Mouse (Mus musculus) right cerebral cortex, postnatal 36 days (tissue): ENCODE measurements around the gene Gpr155.

ENCODE experiments used
- DNase-seq, 2 experiments: peaks; one replicate each; pipeline ENCODE4 v3.0.0; 2022; ENCODE audit warnings: low spot score in 2 of 2, mixed read lengths in 1 of 2

The Gpr155 gene

DNA sequence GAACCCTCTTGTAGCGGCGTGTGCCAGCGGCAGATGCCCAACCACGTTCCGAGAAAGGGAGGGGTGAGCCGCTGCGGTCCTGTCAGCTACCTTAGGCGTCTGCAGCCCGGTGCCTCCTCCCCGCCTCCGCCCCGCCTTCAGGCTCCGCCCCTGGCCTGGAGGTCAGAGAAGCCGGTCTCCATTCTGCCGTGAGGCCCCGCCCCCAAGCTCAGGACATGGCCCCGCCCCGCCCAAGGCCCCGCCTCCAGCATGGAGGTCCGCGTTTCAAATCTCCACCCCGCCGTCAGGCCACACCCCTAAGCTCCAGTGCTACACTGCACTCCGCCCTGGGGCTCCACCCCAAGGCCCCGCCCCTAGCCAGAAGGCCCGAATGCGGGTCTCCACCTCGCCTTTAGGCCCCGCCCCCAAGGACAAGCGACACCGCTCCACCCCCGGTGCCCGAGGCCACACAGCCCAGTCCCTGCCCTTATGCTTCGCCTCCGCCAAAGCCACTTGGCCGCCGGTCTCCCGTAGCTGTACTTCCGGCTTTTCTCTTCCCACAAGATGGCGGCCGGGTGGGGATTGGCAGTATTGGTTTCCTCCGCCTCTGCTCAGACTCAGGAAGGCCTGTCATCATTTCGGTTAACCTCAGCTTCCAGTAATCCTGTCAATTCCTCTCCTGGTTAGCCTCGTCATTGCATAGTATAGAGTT, at the start of gene Gpr155:
TSS of gene Gpr155 (minus strand) at position 217 of the 691 bp plus-strand sequence.
- DNase-seq, result peak; percentile 98

DNA sequence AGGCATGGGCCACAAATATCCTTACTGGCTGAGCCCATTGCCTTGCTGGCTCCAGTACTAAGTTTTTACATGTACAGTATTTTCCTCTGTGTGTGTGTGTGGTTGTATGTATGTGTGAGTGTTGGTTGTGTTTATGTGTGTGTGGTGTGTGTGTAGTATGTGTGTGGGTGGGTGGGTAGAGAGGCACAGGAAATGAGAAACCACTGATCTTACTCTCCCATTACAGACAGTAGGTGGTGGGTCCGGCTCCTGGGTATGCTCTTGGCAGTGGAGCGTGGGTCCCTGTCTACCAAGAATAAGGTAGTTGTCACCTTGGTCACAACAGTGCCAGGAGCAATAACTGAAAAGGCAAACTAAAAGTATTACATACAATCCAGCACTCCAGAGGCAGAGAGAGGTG, 49.5 kb upstream of the Gpr155 start:
- no peak for DNase-seq

DNA sequence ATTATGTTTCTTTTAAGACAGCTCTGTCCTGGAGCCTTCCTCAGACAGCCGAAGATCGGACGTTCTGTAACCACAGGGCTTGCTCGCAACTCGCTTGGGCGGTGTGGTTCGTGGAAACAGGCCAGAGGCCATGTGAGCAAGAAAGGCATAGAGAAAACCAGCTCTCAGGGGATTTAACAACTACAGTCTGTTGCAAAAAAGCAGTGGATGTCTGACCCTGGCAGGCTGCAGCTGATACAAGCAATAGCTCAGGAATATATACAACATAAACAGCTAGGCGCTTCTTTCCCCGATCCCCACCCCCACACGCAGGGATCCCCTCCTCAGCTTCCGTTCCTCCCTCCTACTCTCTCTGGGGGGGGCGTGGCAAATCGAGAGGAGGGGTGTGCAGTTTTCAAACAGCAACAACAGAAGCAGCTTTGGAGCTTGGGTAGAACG, 45.6 kb upstream of the Gpr155 start:
- DNase-seq, result no peak

DNA sequence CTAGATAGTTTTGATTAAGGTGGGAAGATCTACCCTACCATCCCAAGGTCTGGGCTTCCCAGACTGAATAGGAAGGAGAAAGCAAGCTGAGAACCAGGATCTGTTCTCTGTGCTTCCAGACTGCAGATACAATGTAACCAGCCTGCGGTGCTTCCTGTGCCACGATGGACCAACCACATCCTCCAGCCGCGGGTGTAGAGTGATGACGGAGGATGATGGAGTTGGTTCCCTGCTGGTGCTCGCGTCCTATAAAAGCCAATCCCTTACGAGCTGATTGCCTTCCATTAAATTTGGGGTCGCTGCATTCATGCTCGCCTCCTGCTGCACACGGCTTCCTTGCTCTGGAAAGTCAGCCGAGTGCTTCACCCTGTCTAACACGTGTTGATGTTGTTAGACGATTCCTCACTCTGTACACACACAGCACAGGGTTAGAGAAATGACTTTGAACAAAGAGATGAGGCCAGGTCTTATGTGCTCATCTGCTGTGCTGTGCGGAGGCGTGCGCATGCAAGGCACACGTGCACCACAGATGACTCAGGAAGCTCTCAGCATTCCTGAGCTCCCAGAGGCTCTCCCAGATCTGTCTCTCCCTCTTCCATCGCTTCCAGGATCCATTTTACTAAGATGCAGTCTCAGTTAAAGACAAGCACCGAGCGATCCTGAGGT, 42.6 kb upstream of the Gpr155 start:
- peak; percentile 48 to 70 for DNase-seq

DNA sequence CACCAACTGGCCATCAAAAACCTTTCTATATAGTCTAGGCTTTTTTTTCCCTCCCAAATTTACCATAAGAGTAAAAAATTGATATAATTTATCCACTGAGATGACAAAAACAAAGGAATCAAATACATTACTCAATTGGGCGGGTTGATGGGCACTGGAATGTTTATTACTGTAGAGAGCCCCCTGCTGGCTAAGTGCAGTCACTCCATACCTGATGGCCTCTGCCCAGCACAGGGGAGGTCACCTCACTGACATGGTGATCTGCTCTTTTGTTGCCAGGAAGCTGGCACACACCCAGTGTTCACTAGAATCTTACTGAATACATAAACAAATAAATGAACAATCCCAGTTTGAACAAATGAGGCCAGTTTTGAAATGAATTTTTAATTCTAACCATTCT, 40.9 kb upstream of the Gpr155 start:
- DNase-seq, result no peak

DNA sequence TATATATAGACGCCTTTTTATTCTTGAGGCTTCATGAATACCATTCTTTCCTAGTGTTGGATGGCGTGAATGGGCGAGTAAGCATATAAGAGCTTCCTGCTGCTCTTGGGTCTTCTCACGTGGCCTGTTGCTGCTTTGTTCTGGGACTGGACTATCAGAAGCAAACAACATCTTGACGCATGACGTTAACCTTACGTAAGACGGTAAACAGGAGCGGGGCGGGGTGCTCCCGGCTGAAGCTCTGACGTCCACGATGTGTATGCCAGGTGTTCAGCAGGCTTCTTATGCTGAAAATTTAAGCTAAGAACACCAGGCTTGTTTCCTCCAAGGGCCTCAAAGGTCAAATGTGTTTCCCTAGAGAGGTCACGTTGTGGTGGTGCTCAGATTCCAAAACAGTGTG, 39.5 kb upstream of the Gpr155 start:
- no peak for DNase-seq

DNA sequence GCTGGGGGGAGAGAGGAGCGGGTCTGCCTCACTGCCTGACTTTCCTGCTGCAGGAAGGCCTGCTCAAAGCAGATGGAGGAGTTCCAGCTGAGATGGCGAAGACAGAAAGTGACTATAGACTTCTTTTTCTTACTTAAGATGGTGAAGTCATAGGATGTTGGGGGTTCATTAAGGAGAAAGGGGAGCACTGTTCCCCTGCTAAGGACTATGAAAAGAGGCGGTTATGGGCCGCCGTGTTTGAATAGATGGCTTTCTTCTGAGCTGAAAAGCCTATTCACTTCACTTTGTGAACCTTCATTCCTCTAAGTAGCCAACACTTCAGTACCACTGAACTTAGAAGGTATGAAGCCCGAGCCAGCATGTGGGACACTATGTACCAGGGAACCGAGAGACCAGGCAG, 33.4 kb upstream of the Gpr155 start:
- no peak for DNase-seq

DNA sequence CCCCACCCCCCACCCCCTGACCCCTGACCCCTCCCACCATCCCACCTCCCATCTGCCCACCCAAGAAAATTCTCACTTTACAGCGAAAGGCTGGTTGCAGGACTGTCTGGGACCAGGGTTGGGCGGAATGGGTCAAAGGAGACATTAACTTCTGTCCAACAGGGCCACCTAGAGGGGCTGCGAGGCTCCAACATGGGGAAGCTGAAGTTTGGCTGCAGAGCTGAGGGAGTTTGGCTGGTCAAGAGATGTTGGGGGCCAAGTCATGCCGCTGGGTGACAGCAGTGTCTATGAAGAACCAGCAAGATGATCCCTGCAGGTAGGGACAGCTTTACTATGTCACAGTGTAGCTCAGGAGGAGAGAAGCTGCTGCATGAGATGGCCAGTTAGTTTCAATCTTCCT, 32.9 kb upstream of the Gpr155 start:
- DNase-seq, result no peak

DNA sequence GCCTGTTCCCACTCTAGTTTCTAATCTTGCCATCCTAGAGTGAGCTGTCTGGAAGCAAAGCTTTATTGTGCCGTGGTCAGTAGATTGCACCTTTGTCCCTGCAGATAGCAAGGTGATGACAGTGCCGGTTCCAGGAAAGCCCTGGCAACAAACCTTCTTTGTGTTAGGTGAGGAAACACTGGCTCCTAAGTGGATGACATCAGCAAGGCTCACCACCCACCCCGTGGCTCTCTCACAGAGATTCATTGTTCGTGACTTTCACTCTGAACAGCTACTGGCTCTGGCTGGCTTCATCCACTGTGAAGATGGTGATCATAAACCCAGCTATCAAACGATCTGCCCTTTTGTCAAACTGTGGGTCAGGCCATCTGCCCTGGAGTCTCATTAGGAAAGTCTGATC, 29.5 kb upstream of the Gpr155 start:
- DNase-seq, result no peak

DNA sequence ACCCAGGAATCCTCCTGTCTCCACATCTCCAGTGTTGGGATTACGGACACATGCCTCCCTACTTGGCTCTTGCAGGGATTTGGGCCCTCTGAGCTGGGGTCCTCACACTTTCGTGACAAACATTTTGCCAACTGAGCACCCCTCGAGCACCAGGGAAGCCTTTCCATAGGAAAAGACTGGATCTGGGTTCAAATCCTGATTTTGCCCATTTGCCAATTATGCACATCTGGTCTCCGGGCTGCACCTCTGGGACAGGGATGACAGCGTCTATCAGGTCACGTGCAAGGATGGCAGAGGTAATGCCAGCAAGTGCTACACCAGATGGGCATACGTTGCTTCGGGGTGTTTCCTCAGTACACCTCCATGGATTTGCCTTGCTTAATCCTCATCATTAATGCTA, 23.7 kb upstream of the Gpr155 start:
- DNase-seq, result no peak

DNA sequence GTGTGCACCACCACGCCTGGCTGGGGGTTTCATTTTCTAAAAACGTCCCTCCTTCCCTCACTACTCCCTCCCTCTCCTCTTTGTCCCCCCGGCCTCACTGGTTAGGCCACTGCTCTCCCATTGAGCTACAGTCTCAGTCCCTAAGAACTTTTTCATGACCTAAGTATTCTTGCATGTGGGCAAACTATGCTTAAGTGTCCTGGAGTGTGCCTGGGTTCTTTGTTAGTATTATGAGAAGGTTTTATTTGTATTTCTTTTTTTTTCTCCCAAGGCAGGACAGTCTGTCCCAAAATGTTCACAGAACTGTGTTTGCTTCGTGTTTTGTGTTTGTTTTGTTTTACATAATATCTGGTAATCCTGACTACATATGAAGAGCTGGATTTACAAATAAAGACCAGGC, 21.3 kb upstream of the Gpr155 start:
- no peak for DNase-seq

DNA sequence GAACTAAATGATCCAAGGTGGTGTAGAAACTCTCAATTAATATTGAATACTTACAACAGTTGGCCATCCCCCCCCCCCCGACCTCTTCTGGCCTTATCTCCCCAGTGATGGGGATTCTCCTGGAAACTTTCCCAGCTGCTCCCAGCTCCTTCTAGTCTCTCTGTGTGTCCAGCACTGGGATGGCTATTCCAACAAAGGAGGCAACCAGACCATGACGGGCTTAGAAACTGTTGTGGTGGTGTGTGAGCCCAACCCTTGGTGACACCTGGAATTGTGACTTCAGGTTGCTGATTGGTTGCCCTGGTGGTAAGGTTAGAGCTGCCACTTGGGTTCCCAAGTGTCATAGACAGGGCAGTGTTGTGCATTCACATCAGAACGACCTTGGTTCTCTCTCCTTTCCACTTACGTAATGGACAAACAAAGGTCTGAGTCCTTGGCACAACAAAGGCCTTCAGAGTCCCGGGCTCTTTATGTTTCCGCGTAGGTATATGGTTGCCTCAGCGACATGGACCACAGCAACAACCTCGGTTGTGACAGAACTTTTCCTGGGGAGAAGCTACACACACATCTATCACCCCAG, 20.1 kb upstream of the Gpr155 start:
- DNase-seq, result no peak

DNA sequence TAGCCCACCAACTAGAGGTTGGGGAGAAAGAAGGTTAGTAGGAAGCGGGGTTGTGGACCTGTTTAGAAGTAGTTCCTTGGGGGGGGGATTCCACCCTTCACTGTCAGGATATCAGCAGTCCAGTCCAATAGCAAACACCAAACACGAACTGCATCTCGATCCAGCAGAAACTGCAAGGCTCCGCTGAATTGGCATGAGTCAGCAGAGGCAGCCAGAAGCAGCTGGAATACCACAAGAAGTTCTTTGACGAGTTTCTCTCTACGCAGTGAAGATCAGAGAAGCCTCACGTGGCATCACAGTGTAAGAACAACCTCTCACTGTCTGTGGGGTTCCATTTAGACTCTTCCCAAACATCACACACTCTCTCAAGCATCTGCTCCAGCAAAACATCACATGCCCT, 18.6 kb upstream of the Gpr155 start:
- no peak for DNase-seq

DNA sequence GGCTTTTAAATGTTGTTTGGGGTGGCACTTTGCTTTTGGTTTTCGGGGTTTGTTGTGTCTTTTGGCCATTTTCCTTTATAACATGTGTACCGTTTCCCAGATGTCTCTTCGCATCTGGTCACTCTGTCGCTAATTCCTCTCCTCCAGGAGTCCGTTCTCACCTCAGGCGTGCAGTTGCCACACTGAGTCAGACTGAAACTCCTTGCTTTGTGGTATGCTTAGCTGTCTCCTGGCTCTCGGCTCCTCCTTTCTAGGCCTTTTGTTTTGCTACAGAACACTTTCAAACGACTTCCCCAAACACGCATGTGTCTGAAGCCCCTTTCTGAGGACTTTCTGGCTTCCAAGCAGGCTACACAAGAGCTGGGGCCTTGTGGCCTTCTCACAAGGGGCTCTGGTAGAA, 18.1 kb upstream of the Gpr155 start:
- no peak for DNase-seq

DNA sequence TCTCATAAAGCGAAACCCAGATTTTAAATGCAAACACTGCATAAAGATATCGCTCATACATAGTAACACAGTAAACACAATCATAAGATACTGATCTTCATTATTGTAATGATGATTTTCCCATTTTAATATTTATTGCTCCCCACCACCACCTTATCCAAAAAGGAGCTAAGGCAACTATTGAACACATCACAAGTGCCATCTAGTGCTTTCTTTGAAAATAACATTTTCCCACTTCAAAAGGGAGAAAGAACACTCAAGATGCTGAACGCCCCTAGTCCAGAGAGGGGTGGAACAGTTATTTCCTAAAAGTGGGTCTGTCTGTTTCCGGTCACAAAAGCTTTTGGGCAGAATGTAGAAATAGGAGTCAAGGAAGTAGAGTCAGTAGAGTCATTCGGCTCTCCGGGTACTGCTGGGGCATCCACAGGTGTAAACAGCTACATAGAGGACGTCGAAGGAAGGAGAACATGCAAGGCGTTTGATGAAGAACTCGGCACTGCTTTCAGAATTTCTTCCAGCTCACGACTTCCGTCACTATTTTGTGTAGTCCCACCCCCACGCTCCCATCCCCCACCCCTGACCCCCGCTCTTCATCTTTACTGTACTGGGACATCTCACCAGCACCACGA, 17.1 kb upstream of the Gpr155 start:
- no peak for DNase-seq

DNA sequence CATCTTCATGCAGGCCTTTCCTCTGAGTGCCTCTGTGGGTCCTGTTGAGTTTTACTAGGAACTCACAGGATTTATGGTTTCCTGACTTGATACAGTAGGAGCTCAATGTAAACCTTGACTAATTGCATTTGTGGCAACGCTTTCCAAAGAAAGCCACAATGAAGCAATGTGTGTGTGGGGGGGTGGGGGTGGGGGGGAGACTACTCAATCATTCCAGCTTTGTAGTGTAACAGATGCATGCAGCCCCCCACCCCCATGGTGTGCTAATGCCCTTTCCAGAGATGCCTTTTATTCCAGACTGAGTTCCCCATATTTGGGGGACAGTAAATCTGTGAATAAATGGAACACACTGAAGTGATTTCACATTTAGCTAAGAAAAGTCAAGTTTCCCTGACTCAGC, 15.3 kb upstream of the Gpr155 start:
- DNase-seq, result no peak

DNA sequence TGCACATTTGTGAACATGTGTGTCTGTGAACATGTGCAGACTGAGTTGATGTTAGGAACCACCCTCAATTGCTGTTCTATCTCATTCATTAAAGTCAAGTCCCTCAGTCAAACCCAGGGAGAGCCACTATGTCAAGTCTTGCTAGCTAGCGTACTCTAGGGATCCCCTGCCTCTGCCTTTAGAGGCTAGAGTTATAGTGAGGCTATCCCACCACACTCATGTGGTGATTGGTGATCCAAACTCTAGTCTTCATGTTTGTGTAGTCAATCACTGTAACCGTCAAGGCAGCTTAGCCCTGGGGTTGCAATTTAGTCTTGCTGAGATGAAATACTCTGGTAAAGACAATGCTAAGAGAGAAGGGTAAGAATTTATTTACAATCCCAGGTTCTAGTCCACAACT, 11.1 kb upstream of the Gpr155 start:
- DNase-seq, result no peak

DNA sequence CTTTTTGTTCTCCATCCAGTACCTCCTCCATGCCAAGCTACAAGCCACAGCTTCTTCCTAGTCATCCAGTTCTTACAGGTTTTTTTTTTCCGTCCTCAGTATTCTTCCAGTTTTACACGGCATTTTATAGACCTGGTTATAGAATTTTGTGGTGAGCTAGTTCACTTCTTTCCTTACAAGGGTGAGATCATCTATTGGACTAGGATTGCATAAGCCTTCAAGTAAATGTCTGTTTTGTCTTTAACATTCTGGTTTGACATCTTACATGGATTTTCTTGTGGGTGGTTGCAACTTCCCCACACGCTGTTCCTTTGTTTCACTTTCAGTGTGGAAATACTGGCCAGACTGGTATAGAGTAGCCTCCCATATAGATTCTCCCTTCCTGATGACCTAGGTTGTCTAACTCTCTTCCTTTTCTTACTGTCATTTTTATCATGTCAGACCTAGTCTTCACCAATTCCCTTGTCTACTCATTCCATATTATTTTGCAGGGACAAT, 10.5 kb upstream of the Gpr155 start:
- no peak for DNase-seq

DNA sequence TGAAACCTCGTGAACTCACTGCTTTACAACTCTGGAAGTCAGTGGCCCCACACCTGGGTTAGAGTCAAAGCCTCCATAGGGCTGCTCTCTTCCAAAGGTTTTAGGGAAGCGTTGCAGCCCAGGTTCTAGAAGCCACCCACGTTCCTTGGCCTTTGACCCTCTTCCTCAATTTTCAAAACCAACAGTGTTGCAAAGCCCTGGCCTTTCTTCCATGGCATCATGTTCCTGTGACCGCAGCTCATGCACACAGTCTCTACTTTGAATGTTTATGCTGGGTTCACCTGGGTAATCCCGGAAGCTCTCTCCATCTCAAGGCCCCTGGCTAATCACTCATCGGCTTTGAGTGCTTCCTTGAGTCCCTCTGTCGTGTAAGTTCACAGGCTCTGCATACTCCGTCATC, 9.1 kb upstream of the Gpr155 start:
- no peak for DNase-seq

DNA sequence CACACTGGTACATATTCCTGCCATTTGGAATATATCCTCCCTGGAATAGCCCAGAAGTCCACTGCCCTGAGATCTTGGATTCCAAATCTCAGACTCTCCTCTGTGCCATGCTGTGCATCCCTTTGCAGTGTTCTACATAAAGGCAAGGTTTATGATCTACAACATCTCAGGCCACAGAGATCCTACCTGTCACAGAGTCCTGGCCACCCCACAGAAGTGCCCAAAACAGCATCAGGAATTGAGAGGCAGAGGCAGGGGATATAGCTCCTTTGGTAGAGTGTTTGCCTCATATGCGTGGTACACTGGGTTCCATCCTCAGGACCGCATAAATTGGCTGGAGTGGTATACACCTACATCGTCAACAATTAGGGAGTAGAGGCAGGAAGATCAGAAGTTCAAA, 8.1 kb upstream of the Gpr155 start:
- no peak for DNase-seq

DNA sequence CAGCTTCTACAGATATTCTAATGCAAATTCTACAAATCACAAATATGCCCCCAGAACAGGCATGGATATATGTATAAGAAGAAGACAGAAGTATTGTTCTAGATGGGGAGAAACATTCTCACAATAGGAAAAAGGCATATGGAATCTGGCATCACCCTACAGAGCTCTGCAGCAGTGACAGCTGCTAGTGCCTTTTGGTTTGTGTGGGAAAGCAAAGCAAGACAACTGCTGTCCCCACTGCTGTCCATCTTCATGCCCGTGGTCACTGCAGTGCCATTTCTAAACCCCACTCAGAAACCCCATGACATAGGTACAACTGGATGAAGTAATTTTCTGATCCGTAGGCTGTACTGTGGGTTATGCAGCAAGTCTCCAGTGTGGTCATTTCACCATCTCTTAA, 6.4 kb upstream of the Gpr155 start:
- no peak for DNase-seq

DNA sequence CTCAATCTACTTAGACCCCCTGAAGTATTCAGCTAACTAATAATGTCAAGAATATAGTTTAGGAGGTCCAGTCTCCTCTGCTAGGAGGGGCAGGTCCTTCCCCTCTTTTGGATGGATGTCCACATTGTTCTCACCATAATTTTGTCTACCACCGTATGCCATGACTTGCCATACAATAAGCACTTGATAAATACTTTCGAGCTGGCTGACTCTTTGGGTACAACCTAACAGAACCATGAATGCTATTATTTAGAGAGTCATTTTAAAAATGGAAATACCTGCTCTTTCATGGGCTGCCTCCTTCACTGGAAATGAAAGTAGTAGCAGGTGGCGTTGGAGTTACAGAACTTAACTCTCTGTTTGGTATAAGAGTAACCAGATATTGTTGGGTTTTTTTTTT, 3.6 kb upstream of the Gpr155 start:
- DNase-seq, result no peak

DNA sequence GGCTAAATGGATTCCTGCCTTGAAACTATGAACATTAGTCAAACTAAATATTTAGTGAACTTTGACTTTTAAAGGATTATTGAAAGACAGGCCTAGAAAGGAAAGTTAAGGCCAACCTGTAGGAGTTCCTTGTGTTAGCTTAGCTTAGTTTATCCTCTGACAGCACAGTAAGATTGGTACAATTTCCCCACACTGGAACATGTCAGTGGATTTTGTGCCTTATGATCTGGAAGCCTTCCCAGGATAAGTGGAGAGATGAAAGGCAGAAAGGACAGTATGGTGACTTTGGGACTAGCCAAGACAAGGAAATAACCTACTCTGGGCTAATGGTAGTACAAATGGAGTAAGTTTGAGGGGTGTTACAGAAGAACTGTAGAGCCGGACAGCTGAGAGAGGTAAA, 1.4 kb upstream of the Gpr155 start:
- no peak for DNase-seq
